Mouse (Mus musculus) MEL (cell line): ENCODE measurements around the gene Uap1. TPM values are rescaled to one million over a fixed set of nuclear protein-coding genes. Genes with fewer than 3 reads are reported as not detected.

ENCODE experiments used
- DNase-seq: peaks from one replicate; pipeline ENCODE4 v3.0.0; 2011; ENCODE audit warnings: low read depth, low spot score
- H3K27ac ChIP-seq: 2 replicates; pipeline ENCODE4 v1.5.1; 2012; ENCODE audit warnings: low read depth, mild to moderate bottlenecking, control low read depth, low read length, moderate library complexity; ENCODE audit not compliant: control insufficient read depth
- H3K27me3 ChIP-seq, 2 experiments: fragments of 150-350 bp in 1 of 2; sonication (generic) in 1 of 2; 2 replicates each; pipeline ENCODE4 v1.6.1; 2012; ENCODE audit warnings: low read length in 2 of 2, mild to moderate bottlenecking in 2 of 2, improper control_type of control experiment in 1 of 2, moderate library complexity in 1 of 2; ENCODE audit not compliant: insufficient read depth in 2 of 2, control insufficient read depth in 1 of 2
- H3K36me3 ChIP-seq, 2 experiments: 2 replicates each; pipeline ENCODE4 v1.6.1; 2012 to 2014; ENCODE audit warnings: low read length in 2 of 2, improper control_type of control experiment in 1 of 2, inconsistent platforms in 1 of 2, mild to moderate bottlenecking in 1 of 2; ENCODE audit not compliant: insufficient read depth in 2 of 2, control insufficient read depth in 1 of 2
- H3K4me1 ChIP-seq, 2 experiments: fragments of 150-350 bp in 1 of 2; sonication (generic) in 1 of 2; 2 replicates each; pipeline ENCODE4 v1.6.1; 2012; ENCODE audit warnings: low read length in 2 of 2, improper control_type of control experiment in 1 of 2, mild to moderate bottlenecking in 1 of 2; ENCODE audit not compliant: insufficient read depth in 2 of 2, control insufficient read depth in 1 of 2
- H3K4me3 ChIP-seq, 2 experiments: fragments of 150-350 bp in 1 of 2; sonication (generic) in 1 of 2; 2 replicates each; pipeline ENCODE4 v1.5.1; 2012; ENCODE audit warnings: low read depth in 2 of 2, low read length in 2 of 2, mild to moderate bottlenecking in 2 of 2, moderate library complexity in 2 of 2, control low read depth in 1 of 2, improper control_type of control experiment in 1 of 2; ENCODE audit not compliant: control insufficient read depth in 1 of 2, insufficient read depth in 1 of 2
- H3K79me2 ChIP-seq: 2 replicates; pipeline ENCODE4 v1.6.1; 2012; ENCODE audit warnings: mild to moderate bottlenecking, low read length, moderate library complexity; ENCODE audit not compliant: control insufficient read depth, poor library complexity, insufficient read depth
- H3K9ac ChIP-seq: 2 replicates; pipeline ENCODE4 v1.6.1; 2012; ENCODE audit warnings: low read depth, mild to moderate bottlenecking, control low read depth, low read length, moderate library complexity; ENCODE audit not compliant: control insufficient read depth, poor library complexity, severe bottlenecking
- H3K9me3 ChIP-seq: fragments of 150-350 bp; sonication (generic); replicated peaks from 2 replicates; pipeline ENCODE4 v1.6.1; 2012; ENCODE audit warnings: mild to moderate bottlenecking, low read length, improper control_type of control experiment, moderate library complexity; ENCODE audit not compliant: insufficient read depth
- BHLHE40 ChIP-seq: IDR thresholded peaks from 2 replicates; pipeline ENCODE4 v1.6.1; 2012; ENCODE audit warnings: low read depth, mild to moderate bottlenecking, inconsistent platforms, low read length, improper control_type of control experiment, borderline replicate concordance
- CHD1 ChIP-seq: IDR thresholded peaks from 2 replicates; pipeline ENCODE4 v1.6.1; 2012; ENCODE audit warnings: low read depth, mild to moderate bottlenecking, inconsistent platforms, low read length, improper control_type of control experiment
- CTCF ChIP-seq, 3 experiments: IDR thresholded peaks in 2 of 3; conservative IDR thresholded peaks in 1 of 3; 2 replicates each; pipeline ENCODE4 v1.5.1; 2011 to 2012; ENCODE audit warnings: low read length in 3 of 3, low read depth in 2 of 3, mild to moderate bottlenecking in 2 of 3, improper control_type of control experiment in 1 of 3, inconsistent platforms in 1 of 3, mixed read lengths in 1 of 3, moderate library complexity in 1 of 3; ENCODE audit not compliant: control insufficient read depth in 1 of 3, insufficient read depth in 1 of 3, poor library complexity in 1 of 3, severe bottlenecking in 1 of 3
- E2F4 ChIP-seq: IDR thresholded peaks from 2 replicates; pipeline ENCODE4 v1.6.1; 2011; ENCODE audit warnings: low read depth, low read length, improper control_type of control experiment, borderline replicate concordance
- ETS1 ChIP-seq: IDR thresholded peaks from 2 replicates; pipeline ENCODE4 v1.6.1; 2012; ENCODE audit warnings: low read depth, mild to moderate bottlenecking, inconsistent platforms, low read length, improper control_type of control experiment, moderate library complexity
- GABPA ChIP-seq: IDR thresholded peaks from 2 replicates; pipeline ENCODE4 v1.6.1; 2012; ENCODE audit warnings: low read depth, mild to moderate bottlenecking, inconsistent platforms, low read length, improper control_type of control experiment, moderate library complexity
- GATA1 ChIP-seq: IDR thresholded peaks from 2 replicates; pipeline ENCODE4 v1.6.1; 2011; ENCODE audit warnings: low read depth, low read length, improper control_type of control experiment
- KAT2A ChIP-seq: conservative IDR thresholded peaks from 2 replicates; pipeline ENCODE4 v1.6.1; 2012; ENCODE audit warnings: low read depth, low read length, improper control_type of control experiment, inconsistent platforms
- MAZ ChIP-seq: IDR thresholded peaks from 2 replicates; pipeline ENCODE4 v1.6.1; 2012; ENCODE audit warnings: low read depth, mild to moderate bottlenecking, inconsistent platforms, low read length, improper control_type of control experiment
- MYB ChIP-seq: IDR thresholded peaks from 2 replicates; pipeline ENCODE4 v1.6.1; 2011; ENCODE audit warnings: mild to moderate bottlenecking, low read depth, low read length, improper control_type of control experiment
- NELFE ChIP-seq: IDR thresholded peaks from 2 replicates; pipeline ENCODE4 v1.6.1; 2011; ENCODE audit warnings: low read depth, low read length, improper control_type of control experiment
- POLR2AphosphoS5 ChIP-seq: IDR thresholded peaks from 2 replicates; pipeline ENCODE4 v1.6.1; 2012; ENCODE audit warnings: low read depth, borderline replicate concordance, mild to moderate bottlenecking, inconsistent platforms, low read length, moderate library complexity, mixed read lengths
- RCOR1 ChIP-seq: IDR thresholded peaks from 2 replicates; pipeline ENCODE4 v1.6.1; 2012; ENCODE audit warnings: low read depth, mild to moderate bottlenecking, inconsistent platforms, low read length, improper control_type of control experiment
- SMC3 ChIP-seq: IDR thresholded peaks from 2 replicates; pipeline ENCODE4 v1.6.1; 2011; ENCODE audit warnings: low read depth, low read length, improper control_type of control experiment
- UBTF ChIP-seq: IDR thresholded peaks from 2 replicates; pipeline ENCODE4 v1.6.1; 2012; ENCODE audit warnings: low read depth, mild to moderate bottlenecking, inconsistent platforms, low read length, improper control_type of control experiment, moderate library complexity, borderline replicate concordance; ENCODE audit not compliant: insufficient read depth
- ZC3H11A ChIP-seq: IDR thresholded peaks from 2 replicates; pipeline ENCODE4 v1.6.1; 2012; ENCODE audit warnings: low read depth, mild to moderate bottlenecking, inconsistent platforms, low read length, improper control_type of control experiment
- ZKSCAN1 ChIP-seq: IDR thresholded peaks from 2 replicates; pipeline ENCODE4 v1.6.1; 2012; ENCODE audit warnings: low read depth, mild to moderate bottlenecking, inconsistent platforms, low read length, improper control_type of control experiment, moderate library complexity
- ZMIZ1 ChIP-seq: IDR thresholded peaks from 2 replicates; pipeline ENCODE4 v1.6.1; 2012; ENCODE audit warnings: low read depth, mild to moderate bottlenecking, inconsistent platforms, low read length, improper control_type of control experiment, moderate library complexity
- polyA plus RNA-seq, 2 experiments: library from polyadenylated mRNA; stranded (reverse) in 1 of 2; unstranded in 1 of 2; fragments of >175 nt in 1 of 2; fragments of >200 nt in 1 of 2; gene quantifications; 2 replicates each; pipeline versions ENCODE4 v1.2.1 to v1.2.4; 2012; ENCODE audit warnings: low replicate concordance in 2 of 2, low read depth in 1 of 2; ENCODE audit not compliant: insufficient read length in 2 of 2, insufficient read depth in 1 of 2, missing spikeins in 1 of 2
- total RNA-seq: library from RNA; depleted of rRNA; stranded (reverse); fragments of 300-350 nt; gene quantifications from 2 replicates; pipeline ENCODE4 v1.2.3, GENCODE M21; 2012

Gene Uap1
- total and polyA plus RNA-seq, 3 experiments, result 74.5 to 80.8 TPM; not detected in 1

DNA sequence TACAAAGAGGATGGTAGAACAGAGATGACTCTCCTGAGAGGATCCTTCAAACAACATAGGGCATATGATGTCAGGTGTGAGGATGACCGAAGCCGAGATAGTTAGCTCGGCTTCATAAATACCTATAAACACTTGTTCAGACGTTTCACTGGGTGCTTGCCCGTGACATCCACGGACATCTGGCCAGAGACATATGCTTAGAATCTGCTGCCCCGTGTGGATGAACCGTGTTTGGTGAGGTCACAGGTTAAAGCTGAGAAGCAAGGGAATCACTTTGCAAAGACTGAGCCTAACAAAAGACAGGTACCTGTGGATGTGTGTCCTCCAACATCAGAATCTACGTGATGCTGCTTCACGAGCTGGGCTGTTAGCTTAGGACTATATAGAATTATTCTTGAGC lies 62.5 kb downstream of the Uap1 start:
- DNase-seq, result no peak
- no peak overlapping the region for H3K27ac ChIP-seq
- no peaks in the 10 kb centered on the region; a peak in 1 of 4 replicates for H3K27me3 ChIP-seq
- no peak overlapping the region for H3K9ac ChIP-seq
- H3K9me3 ChIP-seq, result no peaks in the 10 kb centered on the region
- TF ChIP-seq MAZ (no peak), ZC3H11A (no peak), RCOR1 (no peak), GABPA (no peak), POLR2AphosphoS5 (no peak), CTCF (IDR thresholded peaks at IDR 0.05 in 2 of 3, conservative IDR thresholded peaks at IDR 0.05 in 1 of 3; ENCODE audit: control insufficient read depth in 1 of 3, insufficient read depth in 1 of 3, low read depth in 2 of 3, low read length in 3 of 3, poor library complexity in 1 of 3, severe bottlenecking in 1 of 3) (no peak), KAT2A (no peak), UBTF (no peak), NELFE (no peak), MYB (no peak), ZKSCAN1 (no peak), E2F4 (no peak), BHLHE40 (no peak), ETS1 (no peak), ZMIZ1 (no peak), CHD1 (no peak)
- no peaks in the 10 kb centered on the region for H3K36me3 ChIP-seq
- H3K4me3 ChIP-seq, result no peak overlapping the region
- H3K79me2 ChIP-seq, result no peaks in the 10 kb centered on the region
- H3K4me1 ChIP-seq, result no peaks in the 10 kb centered on the region

DNA sequence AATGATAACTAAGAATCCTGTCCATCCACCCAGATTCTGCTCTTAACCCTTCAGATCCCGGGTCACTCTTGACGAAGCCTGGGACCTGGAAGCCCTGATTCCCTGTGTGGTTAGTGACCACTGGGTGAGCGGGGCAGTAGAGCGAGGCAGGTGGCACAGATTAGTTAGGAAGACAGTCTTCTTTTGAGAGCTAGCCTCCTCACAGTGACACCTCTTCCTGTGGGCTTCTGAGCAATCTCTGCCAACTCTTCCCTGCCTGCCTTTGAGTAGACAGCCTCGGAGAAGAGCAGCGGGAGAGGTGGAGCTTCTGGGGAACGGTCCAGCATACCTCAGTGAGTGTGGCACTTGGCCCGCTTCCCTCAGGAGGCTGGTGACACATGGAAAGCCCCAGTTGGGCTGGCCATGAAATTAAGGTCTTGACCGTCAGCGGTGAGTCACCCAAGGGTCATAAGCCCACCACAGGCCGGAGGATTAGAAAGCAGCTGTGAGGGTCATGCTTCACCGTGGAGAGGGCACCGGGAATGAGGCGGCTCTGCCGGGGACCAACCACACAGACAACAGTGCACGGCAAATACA lies 63.0 kb downstream of the Uap1 start:
- Histone ChIP-seq H3K9me3 (no peaks in the 10 kb centered on the region), H3K9ac (no peak overlapping the region), H3K4me3 (no peak overlapping the region), H3K4me1 (no peaks in the 10 kb centered on the region), H3K27me3 (no peaks in the 10 kb centered on the region; a peak in 1 of 4 replicates), H3K27ac (no peak overlapping the region), H3K36me3 (no peaks in the 10 kb centered on the region), H3K79me2 (no peaks in the 10 kb centered on the region)
- TF ChIP-seq GATA1 (no peak), SMC3 (no peak), CHD1 (no peak)
- DNase-seq, result no peak
